Mouse (Mus musculus) MEL (cell line): ENCODE data around the gene Polr3h. TPM values are rescaled to one million over a fixed set of nuclear protein-coding genes. Genes with fewer than 3 reads are reported as not detected.

Experiments used
- DNase-seq: peaks from one replicate; pipeline ENCODE4 v3.0.0; 2011; ENCODE audit warnings: low read depth, low spot score
- H3K27ac ChIP-seq: 2 replicates; pipeline ENCODE4 v1.5.1; 2012; ENCODE audit warnings: low read depth, mild to moderate bottlenecking, control low read depth, low read length, moderate library complexity; ENCODE audit not compliant: control insufficient read depth
- H3K27me3 ChIP-seq, 2 experiments: fragments of 150-350 bp in 1 of 2; sonication (generic) in 1 of 2; 2 replicates each; pipeline ENCODE4 v1.6.1; 2012; ENCODE audit warnings: low read length in 2 of 2, mild to moderate bottlenecking in 2 of 2, improper control_type of control experiment in 1 of 2, moderate library complexity in 1 of 2; ENCODE audit not compliant: insufficient read depth in 2 of 2, control insufficient read depth in 1 of 2
- H3K36me3 ChIP-seq, 2 experiments: 2 replicates each; pipeline ENCODE4 v1.6.1; 2012 to 2014; ENCODE audit warnings: low read length in 2 of 2, improper control_type of control experiment in 1 of 2, inconsistent platforms in 1 of 2, mild to moderate bottlenecking in 1 of 2; ENCODE audit not compliant: insufficient read depth in 2 of 2, control insufficient read depth in 1 of 2
- H3K4me1 ChIP-seq, 2 experiments: fragments of 150-350 bp in 1 of 2; sonication (generic) in 1 of 2; 2 replicates each; pipeline ENCODE4 v1.6.1; 2012; ENCODE audit warnings: low read length in 2 of 2, improper control_type of control experiment in 1 of 2, mild to moderate bottlenecking in 1 of 2; ENCODE audit not compliant: insufficient read depth in 2 of 2, control insufficient read depth in 1 of 2
- H3K4me3 ChIP-seq, 2 experiments: fragments of 150-350 bp in 1 of 2; sonication (generic) in 1 of 2; 2 replicates each; pipeline ENCODE4 v1.5.1; 2012; ENCODE audit warnings: low read depth in 2 of 2, low read length in 2 of 2, mild to moderate bottlenecking in 2 of 2, moderate library complexity in 2 of 2, control low read depth in 1 of 2, improper control_type of control experiment in 1 of 2; ENCODE audit not compliant: control insufficient read depth in 1 of 2, insufficient read depth in 1 of 2
- H3K79me2 ChIP-seq: 2 replicates; pipeline ENCODE4 v1.6.1; 2012; ENCODE audit warnings: mild to moderate bottlenecking, low read length, moderate library complexity; ENCODE audit not compliant: control insufficient read depth, poor library complexity, insufficient read depth
- H3K9ac ChIP-seq: 2 replicates; pipeline ENCODE4 v1.6.1; 2012; ENCODE audit warnings: low read depth, mild to moderate bottlenecking, control low read depth, low read length, moderate library complexity; ENCODE audit not compliant: control insufficient read depth, poor library complexity, severe bottlenecking
- H3K9me3 ChIP-seq: fragments of 150-350 bp; sonication (generic); replicated peaks from 2 replicates; pipeline ENCODE4 v1.6.1; 2012; ENCODE audit warnings: mild to moderate bottlenecking, low read length, improper control_type of control experiment, moderate library complexity; ENCODE audit not compliant: insufficient read depth
- BHLHE40 ChIP-seq: IDR thresholded peaks from 2 replicates; pipeline ENCODE4 v1.6.1; 2012; ENCODE audit warnings: low read depth, mild to moderate bottlenecking, inconsistent platforms, low read length, improper control_type of control experiment, borderline replicate concordance
- CHD1 ChIP-seq: IDR thresholded peaks from 2 replicates; pipeline ENCODE4 v1.6.1; 2012; ENCODE audit warnings: low read depth, mild to moderate bottlenecking, inconsistent platforms, low read length, improper control_type of control experiment
- CHD2 ChIP-seq: IDR thresholded peaks from 2 replicates; pipeline ENCODE4 v1.6.1; 2011; ENCODE audit warnings: low read length, improper control_type of control experiment
- E2F4 ChIP-seq: IDR thresholded peaks from 2 replicates; pipeline ENCODE4 v1.6.1; 2011; ENCODE audit warnings: low read depth, low read length, improper control_type of control experiment, borderline replicate concordance
- ELF1 ChIP-seq: IDR thresholded peaks from 2 replicates; pipeline ENCODE4 v1.6.1; 2014; ENCODE audit warnings: low read depth, mild to moderate bottlenecking, inconsistent platforms, low read length, improper control_type of control experiment, moderate library complexity
- EP300 ChIP-seq, 2 experiments: IDR thresholded peaks; 2 replicates each; pipeline ENCODE4 v1.6.1; 2011; ENCODE audit warnings: improper control_type of control experiment in 2 of 2, low read length in 2 of 2, low read depth in 1 of 2, mild to moderate bottlenecking in 1 of 2
- MAX ChIP-seq: IDR thresholded peaks from 2 replicates; pipeline ENCODE4 v1.6.1; 2011; ENCODE audit warnings: low read length, improper control_type of control experiment
- MXI1 ChIP-seq: IDR thresholded peaks from 2 replicates; pipeline ENCODE4 v1.6.1; 2011; ENCODE audit warnings: mild to moderate bottlenecking, low read depth, low read length, improper control_type of control experiment
- MYB ChIP-seq: IDR thresholded peaks from 2 replicates; pipeline ENCODE4 v1.6.1; 2011; ENCODE audit warnings: mild to moderate bottlenecking, low read depth, low read length, improper control_type of control experiment
- MYC ChIP-seq: IDR thresholded peaks from 2 replicates; pipeline ENCODE4 v1.6.1; 2011; ENCODE audit warnings: low read depth, mild to moderate bottlenecking, low read length, improper control_type of control experiment, moderate library complexity
- POLR2A ChIP-seq, 2 experiments: IDR thresholded peaks; 2 replicates each; pipeline ENCODE4 v1.6.1; 2011 to 2012; ENCODE audit warnings: low read length in 2 of 2, mild to moderate bottlenecking in 2 of 2, control low read depth in 1 of 2, improper control_type of control experiment in 1 of 2, low read depth in 1 of 2, moderate library complexity in 1 of 2; ENCODE audit not compliant: control insufficient read depth in 1 of 2, insufficient read depth in 1 of 2, poor library complexity in 1 of 2
- SIN3A ChIP-seq: IDR thresholded peaks from 2 replicates; pipeline ENCODE4 v1.6.1; 2012; ENCODE audit warnings: low read length, improper control_type of control experiment, inconsistent platforms
- TCF12 ChIP-seq: IDR thresholded peaks from 2 replicates; pipeline ENCODE4 v1.6.1; 2014; ENCODE audit warnings: low read depth, mild to moderate bottlenecking, inconsistent platforms, low read length, improper control_type of control experiment, moderate library complexity
- UBTF ChIP-seq: IDR thresholded peaks from 2 replicates; pipeline ENCODE4 v1.6.1; 2012; ENCODE audit warnings: low read depth, mild to moderate bottlenecking, inconsistent platforms, low read length, improper control_type of control experiment, moderate library complexity, borderline replicate concordance; ENCODE audit not compliant: insufficient read depth
- USF1 ChIP-seq: IDR thresholded peaks from 2 replicates; pipeline ENCODE4 v1.6.1; 2014; ENCODE audit warnings: low read depth, mild to moderate bottlenecking, inconsistent platforms, low read length, improper control_type of control experiment, moderate library complexity
- ZC3H11A ChIP-seq: IDR thresholded peaks from 2 replicates; pipeline ENCODE4 v1.6.1; 2012; ENCODE audit warnings: low read depth, mild to moderate bottlenecking, inconsistent platforms, low read length, improper control_type of control experiment
- ZMIZ1 ChIP-seq: IDR thresholded peaks from 2 replicates; pipeline ENCODE4 v1.6.1; 2012; ENCODE audit warnings: low read depth, mild to moderate bottlenecking, inconsistent platforms, low read length, improper control_type of control experiment, moderate library complexity
- ZNF384 ChIP-seq: IDR thresholded peaks from 2 replicates; pipeline ENCODE4 v1.6.1; 2012; ENCODE audit warnings: low read depth, mild to moderate bottlenecking, inconsistent platforms, low read length, improper control_type of control experiment
- polyA plus RNA-seq, 2 experiments: library from polyadenylated mRNA; stranded (reverse) in 1 of 2; unstranded in 1 of 2; fragments of >175 nt in 1 of 2; fragments of >200 nt in 1 of 2; gene quantifications; 2 replicates each; pipeline versions ENCODE4 v1.2.1 to v1.2.4; 2012; ENCODE audit warnings: low replicate concordance in 2 of 2, low read depth in 1 of 2; ENCODE audit not compliant: insufficient read length in 2 of 2, insufficient read depth in 1 of 2, missing spikeins in 1 of 2
- total RNA-seq: library from RNA; depleted of rRNA; stranded (reverse); fragments of 300-350 nt; gene quantifications from 2 replicates; pipeline ENCODE4 v1.2.3, GENCODE M21; 2012

The Polr3h gene
- total and polyA plus RNA-seq, 3 experiments: 109 to 304 TPM; not detected in 1

- TF ChIP-seq EP300 (IDR thresholded peaks at IDR 0.05; ENCODE audit: low read depth in 1 of 2, low read length in 2 of 2) (0 out of 4 replicates have a peak, but pooled peaks of 1 of the 2 experiments have one; percentile 0), CHD2 (peak; percentile 36), MYC (peak; percentile 96), CHD1 (no peak), UBTF (no peak), POLR2A (IDR thresholded peaks at IDR 0.05; ENCODE audit: control insufficient read depth in 1 of 2, insufficient read depth in 1 of 2, low read depth in 1 of 2, low read length in 2 of 2, poor library complexity in 1 of 2) (peak; percentile 69 to 77; a peak in 3 of 4 replicates)
Measured at GRCm38 (mm10) chr15:81859330-81860255, 66.4 kb downstream of the Polr3h start (continued).

GRCm38 (mm10) chr15:81858517-81859329 lies 67.3 kb downstream of the Polr3h start, which contains the start of gene Tob2:
Gene Tob2 (minus strand): TSS chr15:81858796.
- Histone ChIP-seq H3K27ac (peak within 1 kb of the TSS; percentile 96), H3K36me3 (peaks cover 2 to 18% of the 10 kb centered on the region in 2 experiments; a peak in 3 of 4 replicates), H3K27me3 (no peaks in the 10 kb centered on the region), H3K4me1 (peaks cover 7 to 11% of the 10 kb centered on the region in 2 experiments), H3K4me3 (peak within 1 kb of the TSS; percentile 87 to 98), H3K9me3 (no peaks in the 10 kb centered on the region), H3K9ac (peak within 1 kb of the TSS; percentile 90), H3K79me2 (peaks cover 43% of the 10 kb centered on the region)
- DNase-seq: peak; percentile 75
- 0 out of 2 replicates have a peak, but pooled peaks have one; percentile 12 for TF ChIP-seq ZMIZ1
- TF ChIP-seq UBTF: no peak; the same call in 1 of the 2 replicates
- no peak for TF ChIP-seq CHD2
- TF ChIP-seq MAX: peak; percentile 45
- TF ChIP-seq CHD1: peak; percentile 97; the same call in 1 of the 2 replicates
- TF ChIP-seq ZNF384: peak; percentile 81
- TF ChIP-seq TCF12: 0 out of 2 replicates have a peak, but pooled peaks have one; percentile 17
- TF ChIP-seq BHLHE40: peak; percentile 30; the same call in 1 of the 2 replicates
- no peak for TF ChIP-seq POLR2A (IDR thresholded peaks at IDR 0.05; ENCODE audit: control insufficient read depth in 1 of 2, insufficient read depth in 1 of 2, low read depth in 1 of 2, low read length in 2 of 2, poor library complexity in 1 of 2)
- peak; percentile 21; the same call in 1 of the 2 replicates for TF ChIP-seq SIN3A
- no peak for TF ChIP-seq MYB
- TF ChIP-seq ZC3H11A: no peak
- peak; percentile 17; the same call in 1 of the 2 replicates for TF ChIP-seq MYC
- TF ChIP-seq MXI1: peak; percentile 60
- 0 out of 2 replicates have a peak, but pooled peaks have one; percentile 33 for TF ChIP-seq USF1
- 0 out of 2 replicates have a peak, but pooled peaks have one; percentile 13 for TF ChIP-seq ELF1
- peak; percentile 66; the same call in 1 of the 2 replicates for TF ChIP-seq E2F4
